Mouse (Mus musculus) naive thymus-derived CD4-positive, alpha-beta T cell, adult 5 months (primary cell): ENCODE measurements around the gene Hist1h2bh. TPM values are rescaled to one million over a fixed set of nuclear protein-coding genes. Genes with fewer than 3 reads are reported as not detected.

Experiments
- polyA plus RNA-seq: library from polyadenylated mRNA; unstranded; fragments of 100-300 nt; shearing (Covaris generic); gene quantifications from one replicate; pipeline ENCODE4 v1.2.1, GENCODE M21; 2017

Hist1h2bh gene
- 0.42 TPM for polyA plus RNA-seq

GRCm38 (mm10) chr13:23542999-23543607 lies at the start of gene Hist1h2bh:
TSS of gene Hist1h2bh (minus strand) at chr13:23543392.

DNA sequence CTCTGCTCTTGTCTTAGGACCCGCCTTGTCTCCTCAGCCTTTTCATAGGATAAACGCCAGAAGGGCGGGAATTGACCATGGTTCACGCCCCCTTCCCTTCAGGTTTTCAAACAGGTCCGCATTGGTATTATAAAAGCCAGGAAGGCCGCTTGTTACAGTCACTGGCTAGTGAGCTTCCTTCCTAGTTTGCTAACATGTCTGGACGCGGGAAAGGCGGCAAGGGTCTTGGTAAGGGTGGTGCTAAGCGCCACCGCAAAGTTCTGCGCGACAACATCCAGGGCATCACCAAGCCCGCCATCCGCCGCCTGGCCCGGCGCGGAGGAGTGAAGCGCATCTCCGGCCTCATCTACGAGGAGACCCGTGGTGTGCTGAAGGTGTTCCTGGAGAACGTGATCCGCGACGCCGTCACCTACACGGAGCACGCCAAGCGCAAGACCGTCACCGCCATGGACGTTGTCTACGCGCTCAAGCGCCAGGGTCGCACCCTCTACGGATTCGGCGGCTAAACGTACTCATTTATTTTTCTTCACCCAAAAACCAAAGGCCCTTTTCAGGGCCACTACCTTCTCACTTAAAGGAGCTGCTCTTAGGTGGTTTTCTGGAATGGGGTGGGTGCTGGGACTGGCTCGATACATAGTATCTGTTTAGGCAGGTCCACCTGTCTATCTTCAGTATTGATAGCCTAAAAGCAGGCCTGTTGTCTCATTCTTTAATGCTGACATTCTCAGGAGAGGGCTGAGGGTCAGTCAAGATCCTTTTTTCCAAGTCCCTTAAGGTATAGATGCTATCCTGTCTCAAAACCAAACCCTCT lies 38.4 kb upstream of the Hist1h2bh start, which contains the start of gene Hist1h4d:
Hist1h4d (plus strand) TSS at position 191 of the 811 bp plus-strand sequence.

DNA sequence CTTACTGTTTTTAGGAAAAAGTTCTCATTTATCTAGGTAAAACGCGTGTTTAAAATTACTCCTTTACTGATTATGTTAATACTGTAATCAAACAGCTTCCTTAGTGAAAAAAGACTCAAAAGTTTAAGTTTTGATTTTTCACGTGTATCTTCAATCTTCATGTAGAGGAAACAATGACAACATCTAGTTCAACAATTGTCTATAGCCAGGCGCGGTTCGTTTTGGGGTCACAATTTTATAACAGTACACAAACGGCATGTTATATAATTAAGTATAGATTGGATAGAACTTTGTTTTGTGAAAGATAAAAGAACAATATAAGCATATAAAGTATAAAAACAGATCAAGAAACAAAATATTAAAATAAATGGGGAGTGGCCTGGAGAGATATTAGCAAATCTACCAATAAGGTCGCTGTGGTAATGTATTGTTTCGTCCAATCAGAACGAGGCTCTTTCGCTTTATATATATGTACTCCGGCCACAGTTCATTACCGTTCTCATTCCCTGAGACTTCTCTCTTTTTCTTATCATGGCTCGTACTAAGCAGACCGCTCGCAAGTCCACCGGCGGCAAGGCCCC lies 32.2 kb upstream of the Hist1h2bh start, which contains the start of gene Hist1h3d:
Hist1h3d (plus strand) TSS at position 493 of the 581 bp plus-strand sequence.

GRCm38 (mm10) chr13:23573898-23574524 lies 30.8 kb upstream of the Hist1h2bh start, which contains the start of the genes Hist1h2bf and Hist1h2ad:
TSS of gene Hist1h2bf (minus strand) at chr13:23574196.
TSS of gene Hist1h2ad (plus strand) at chr13:23574381.

DNA sequence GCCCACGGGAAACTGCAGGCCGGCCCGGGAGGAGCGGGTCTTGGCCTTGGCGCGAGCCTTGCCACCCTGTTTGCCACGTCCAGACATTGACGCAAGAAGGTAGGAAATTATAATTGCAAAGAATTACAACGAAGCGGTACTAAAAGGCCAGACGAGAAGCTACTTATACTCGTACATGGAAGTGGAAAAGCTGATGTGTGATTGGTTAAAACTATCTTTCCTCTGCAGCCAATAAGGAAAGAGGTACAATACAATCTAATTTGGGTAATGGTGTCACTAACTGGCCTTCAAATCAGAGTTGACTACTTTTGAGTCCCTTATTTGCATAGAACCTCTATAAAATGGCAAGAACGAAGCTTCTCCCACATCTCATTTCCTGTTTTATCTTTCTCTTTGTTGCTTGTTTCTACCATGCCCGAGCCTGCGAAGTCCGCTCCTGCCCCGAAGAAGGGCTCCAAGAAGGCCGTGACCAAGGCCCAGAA lies 27.9 kb upstream of the Hist1h2bh start, which contains the start of the genes Hist1h2ae and Hist1h2bg:
Hist1h2ae (minus strand) TSS at position 199 of the 482 bp plus-strand sequence.
Hist1h2bg (plus strand) TSS at position 375 of the 482 bp plus-strand sequence.

DNA sequence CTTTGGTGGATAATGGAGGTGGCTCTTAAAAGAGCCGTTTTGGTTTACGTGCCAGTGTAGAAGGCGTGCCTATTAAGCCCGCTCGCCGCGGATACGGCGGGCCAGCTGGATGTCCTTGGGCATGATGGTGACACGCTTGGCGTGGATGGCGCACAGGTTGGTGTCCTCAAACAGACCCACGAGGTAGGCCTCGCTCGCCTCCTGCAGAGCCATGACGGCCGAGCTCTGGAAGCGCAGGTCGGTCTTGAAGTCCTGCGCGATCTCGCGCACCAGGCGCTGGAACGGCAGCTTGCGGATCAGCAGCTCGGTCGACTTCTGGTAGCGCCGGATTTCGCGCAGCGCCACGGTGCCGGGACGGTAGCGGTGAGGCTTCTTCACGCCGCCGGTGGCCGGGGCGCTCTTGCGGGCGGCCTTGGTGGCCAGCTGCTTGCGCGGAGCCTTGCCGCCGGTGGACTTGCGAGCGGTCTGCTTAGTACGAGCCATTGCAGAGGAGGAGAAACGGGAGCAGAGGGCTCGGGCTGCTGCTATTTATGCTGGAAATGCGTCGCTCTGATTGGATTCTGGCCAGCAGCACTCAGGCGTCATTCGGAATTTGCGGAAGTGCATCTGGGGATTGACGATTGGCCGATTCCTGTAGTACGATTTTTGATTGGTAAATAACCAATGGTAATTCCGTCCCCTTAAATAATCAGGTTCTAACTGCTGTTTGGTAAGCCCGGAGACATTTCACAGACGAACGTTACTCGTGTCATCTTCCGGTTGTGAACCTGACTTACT lies 18.9 kb upstream of the Hist1h2bh start, which contains the start of gene Hist1h3e:
Hist1h3e (minus strand) TSS at position 487 of the 777 bp plus-strand sequence.

GRCm38 (mm10) chr13:23552962-23553361 lies 9.8 kb upstream of the Hist1h2bh start, which contains the start of gene Hist1h1d:
TSS of gene Hist1h1d (plus strand) at chr13:23553262.

GRCm38 (mm10) chr13:23551146-23551834 lies 8.1 kb upstream of the Hist1h2bh start, which contains the start of gene Hist1h4f:
TSS of gene Hist1h4f (minus strand) at chr13:23551648.

DNA sequence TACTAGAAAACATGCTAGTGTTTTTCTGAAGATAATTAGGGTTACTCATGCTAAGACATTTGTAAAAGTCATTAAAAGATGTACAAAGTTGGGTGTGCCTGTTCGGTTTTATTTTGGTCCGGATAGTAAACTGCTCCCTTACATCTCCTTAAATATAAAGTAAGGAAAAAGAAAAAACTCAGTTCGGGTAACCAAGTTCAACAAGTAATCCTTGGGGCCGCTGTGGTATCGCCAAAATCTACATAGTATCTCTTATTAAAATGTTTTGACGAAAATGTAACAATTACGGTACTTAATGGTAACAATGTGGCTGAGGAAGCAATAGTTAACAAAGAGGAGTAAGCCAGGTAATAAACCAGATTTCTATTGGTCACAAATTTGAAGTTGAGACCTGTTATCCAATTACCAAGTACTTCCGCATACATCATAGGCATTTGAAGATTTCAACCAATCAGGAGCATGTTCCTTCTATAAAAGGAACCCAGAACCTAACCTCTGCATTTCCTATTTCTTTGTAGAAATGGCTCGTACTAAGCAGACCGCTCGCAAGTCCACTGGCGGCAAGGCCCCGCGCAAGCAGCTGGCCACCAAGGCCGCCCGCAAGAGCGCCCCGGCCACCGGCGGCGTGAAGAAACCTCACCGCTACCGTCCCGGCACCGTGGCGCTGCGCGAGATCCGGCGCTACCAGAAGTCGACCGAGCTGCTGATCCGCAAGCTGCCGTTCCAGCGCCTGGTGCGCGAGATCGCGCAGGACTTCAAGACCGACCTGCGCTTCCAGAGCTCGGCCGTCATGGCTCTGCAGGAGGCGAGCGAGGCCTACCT lies 984 bp upstream of the Hist1h2bh start, which contains the start of gene Hist1h3f:
Hist1h3f (plus strand) TSS at position 88 of the 822 bp plus-strand sequence.

DNA sequence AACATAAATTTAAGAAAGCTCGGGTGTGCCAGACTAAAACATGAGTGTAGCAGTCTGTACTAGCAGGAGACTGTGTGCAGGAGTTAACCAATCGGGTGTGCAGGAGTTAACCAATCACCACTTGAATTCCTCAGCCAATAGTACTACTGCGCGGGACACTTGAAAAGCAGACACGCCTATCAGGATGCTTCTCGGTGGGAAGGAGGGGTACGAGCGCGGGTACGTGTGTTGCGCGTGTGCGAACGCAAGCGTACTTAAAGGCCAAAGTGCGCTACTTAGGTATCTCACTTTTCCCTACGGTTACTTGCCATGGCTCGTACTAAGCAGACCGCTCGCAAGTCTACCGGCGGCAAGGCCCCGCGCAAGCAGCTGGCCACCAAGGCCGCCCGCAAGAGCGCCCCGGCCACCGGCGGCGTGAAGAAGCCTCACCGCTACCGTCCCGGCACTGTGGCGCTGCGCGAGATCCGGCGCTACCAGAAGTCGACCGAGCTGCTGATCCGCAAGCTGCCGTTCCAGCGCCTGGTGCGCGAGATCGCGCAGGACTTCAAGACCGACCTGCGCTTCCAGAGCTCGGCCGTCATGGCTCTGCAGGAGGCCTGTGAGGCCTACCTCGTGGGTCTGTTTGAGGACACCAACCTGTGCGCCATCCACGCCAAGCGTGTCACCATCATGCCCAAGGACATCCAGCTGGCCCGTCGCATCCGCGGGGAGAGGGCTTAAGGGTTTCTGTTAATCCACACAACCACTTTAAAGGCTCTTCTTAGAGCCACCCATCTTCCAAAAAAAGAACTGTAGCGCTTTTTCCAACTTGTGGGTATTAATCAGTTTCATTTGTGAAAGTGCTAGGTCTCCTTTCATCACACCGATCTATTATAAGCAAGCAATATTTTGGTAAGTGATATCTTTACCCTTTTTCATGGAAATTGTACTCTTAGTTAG lies 7.8 kb downstream of the Hist1h2bh start, which contains the start of gene Hist1h3g:
Hist1h3g (plus strand) TSS at position 286 of the 939 bp plus-strand sequence.

GRCm38 (mm10) chr13:23533560-23534367 lies 9.4 kb downstream of the Hist1h2bh start, which contains the start of gene Hist1h2af:
TSS of gene Hist1h2af (plus strand) at chr13:23533906.

GRCm38 (mm10) chr13:23530901-23531875 lies 12.0 kb downstream of the Hist1h2bh start, which contains the start of gene Hist1h4h:
TSS of gene Hist1h4h (plus strand) at chr13:23531050.

